Mouse (Mus musculus) lung, adult 18-20 months (tissue): Measurements from ENCODE around the gene Smad3.

ENCODE experiments used
- DNase-seq, 2 experiments: peaks; one replicate each; pipeline ENCODE4 v3.0.0; 2022; ENCODE audit warnings: mixed read lengths in 2 of 2

Gene Smad3

DNA sequence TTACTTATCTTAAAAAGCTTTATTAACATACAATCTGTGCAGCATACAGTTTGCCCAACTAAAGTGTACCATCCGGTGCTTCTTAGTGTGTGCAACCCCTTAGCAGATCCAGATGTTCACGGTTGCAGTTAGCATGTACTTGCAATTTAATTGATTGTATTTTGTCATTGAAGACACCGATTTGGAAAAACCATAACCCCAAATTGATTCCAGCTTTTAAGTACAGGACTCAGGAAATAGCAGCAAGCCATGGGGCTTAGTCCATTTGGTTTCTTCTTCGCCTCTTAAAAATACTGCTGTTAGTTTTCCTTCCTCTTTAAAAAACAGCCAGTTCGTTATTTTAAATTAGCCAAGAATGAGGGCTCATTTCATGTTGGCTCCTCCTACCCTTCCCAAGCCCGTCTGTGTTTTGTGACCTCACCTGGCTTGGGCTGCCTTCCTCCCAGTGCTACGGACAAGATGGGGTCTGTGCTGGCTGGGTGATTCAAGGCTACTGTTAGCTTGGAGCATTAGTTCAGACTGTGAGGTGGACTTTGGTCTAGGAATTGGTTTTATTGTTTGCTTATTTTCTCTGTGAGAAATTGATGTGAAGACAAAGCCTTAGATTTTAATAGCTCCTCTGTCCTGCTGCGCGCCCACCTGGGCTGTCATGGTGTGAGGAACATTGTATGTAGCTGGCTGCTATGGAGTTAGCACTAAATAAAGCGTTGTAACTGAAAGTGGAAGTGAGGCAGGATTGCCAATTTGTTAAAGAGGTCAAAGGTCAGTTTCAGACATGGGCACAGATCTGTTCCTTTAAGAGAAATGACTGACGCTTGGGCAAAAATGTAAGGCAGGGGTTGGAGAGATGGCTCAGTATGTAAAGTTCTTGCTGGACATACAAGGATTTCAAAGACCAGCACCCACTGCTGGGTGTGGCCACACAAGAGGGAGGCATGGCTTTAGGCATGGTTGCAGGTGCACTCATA lies 143.5 kb downstream of the Smad3 start:
- no peak for DNase-seq

GRCm38 (mm10) chr9:63613569-63613968 lies 144.2 kb downstream of the Smad3 start:
- no peak for DNase-seq

GRCm38 (mm10) chr9:63612565-63613515 lies 145.0 kb downstream of the Smad3 start:
- peak in 1 of 2 experiments; percentile 37 for DNase-seq

DNA sequence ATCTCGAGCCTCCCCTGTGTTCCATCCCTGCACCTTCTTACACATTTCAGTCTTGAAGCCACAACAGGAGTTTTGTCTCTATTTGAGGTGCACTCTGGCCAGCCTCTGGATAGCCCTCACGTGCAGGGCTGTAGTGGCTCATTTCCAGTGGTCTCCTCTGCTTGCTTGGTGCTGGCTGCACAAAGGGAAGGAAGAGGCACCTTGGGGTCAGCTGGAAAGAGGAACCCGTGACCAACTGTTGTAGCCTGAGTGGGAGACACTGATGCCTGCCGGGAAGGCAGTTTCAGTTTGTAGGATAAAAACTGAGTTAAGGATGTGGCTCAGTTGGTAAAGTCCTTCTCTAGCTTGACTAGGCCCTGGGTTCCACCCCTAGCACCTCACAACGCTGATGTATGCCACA lies 145.8 kb downstream of the Smad3 start:
- DNase-seq: no peak

DNA sequence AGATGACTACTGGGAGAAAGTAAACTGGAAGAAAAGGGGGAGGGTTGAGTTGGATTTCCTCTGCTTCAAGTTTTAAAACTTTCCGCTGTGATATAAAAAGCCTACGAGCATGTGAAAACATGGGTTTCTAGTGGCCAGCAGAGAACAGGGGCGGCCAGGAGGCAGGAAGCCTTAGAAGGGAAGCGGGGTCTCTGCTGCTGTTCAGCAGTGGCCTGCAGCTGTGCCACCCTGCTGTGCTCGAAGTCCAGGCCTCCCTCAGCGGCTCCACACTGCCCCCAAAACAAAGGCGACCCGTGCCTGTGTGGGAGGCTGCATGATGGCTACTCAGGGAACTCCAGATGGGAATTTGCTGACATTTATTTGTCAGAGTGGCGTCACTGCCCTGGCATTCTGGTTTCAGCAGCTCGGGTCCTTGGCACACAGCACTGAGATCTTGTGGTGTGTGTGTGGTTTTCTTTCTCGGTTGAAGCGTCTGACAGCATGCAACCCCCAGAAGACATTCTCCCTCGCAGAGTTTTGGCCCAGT lies 146.9 kb downstream of the Smad3 start:
- peak in 1 of 2 experiments; percentile 25 for DNase-seq

DNA sequence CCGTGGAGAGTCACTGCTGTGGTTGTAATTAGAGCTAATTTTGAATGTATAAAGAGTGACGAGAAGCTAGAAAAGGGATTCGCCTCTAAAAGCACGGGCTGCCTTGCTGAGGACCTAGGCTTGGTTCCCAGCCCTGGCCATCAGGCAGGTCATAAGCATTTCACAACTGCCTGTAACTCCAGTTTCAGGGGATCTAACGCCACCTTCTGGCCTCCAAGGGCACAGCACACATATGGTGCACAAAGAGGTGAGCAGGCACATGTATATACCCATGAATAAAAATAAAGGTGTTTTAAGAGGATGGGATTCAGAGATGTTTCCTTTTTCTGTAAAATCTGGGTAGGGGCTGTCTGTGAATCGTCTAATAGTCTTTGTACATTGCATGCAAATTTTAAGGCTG lies 147.6 kb downstream of the Smad3 start:
- no peak for DNase-seq

- DNase-seq: no peak
Observed at GRCm38 (mm10) chr9:63609776-63610175, 148.0 kb downstream of the Smad3 start.

GRCm38 (mm10) chr9:63609246-63609645 lies 148.5 kb downstream of the Smad3 start:
- no peak for DNase-seq

- DNase-seq: no peak
Observed at GRCm38 (mm10) chr9:63608006-63608405, 149.8 kb downstream of the Smad3 start.

DNA sequence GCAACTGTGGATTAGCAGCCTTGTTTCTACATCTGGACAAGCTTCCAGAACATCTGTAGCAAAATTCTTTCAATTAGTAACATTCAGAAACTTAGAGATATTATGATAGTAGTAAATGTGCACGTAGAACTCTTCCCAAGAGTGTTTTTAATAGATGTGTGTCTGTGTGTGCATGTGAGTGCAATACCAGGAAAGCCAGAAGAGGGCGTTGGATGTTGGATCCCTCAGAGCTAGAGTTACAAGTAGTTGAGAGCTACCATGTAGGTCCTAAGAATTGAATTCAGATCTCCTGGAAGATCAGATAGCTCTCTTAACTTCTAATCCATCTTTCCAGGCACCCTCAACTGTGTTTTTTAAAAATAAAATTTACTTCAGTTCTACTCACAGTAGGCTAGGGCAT lies 151.2 kb downstream of the Smad3 start:
- no peak for DNase-seq

- no peak for DNase-seq
Observed at GRCm38 (mm10) chr9:63603849-63604248, 153.9 kb downstream of the Smad3 start.

DNA sequence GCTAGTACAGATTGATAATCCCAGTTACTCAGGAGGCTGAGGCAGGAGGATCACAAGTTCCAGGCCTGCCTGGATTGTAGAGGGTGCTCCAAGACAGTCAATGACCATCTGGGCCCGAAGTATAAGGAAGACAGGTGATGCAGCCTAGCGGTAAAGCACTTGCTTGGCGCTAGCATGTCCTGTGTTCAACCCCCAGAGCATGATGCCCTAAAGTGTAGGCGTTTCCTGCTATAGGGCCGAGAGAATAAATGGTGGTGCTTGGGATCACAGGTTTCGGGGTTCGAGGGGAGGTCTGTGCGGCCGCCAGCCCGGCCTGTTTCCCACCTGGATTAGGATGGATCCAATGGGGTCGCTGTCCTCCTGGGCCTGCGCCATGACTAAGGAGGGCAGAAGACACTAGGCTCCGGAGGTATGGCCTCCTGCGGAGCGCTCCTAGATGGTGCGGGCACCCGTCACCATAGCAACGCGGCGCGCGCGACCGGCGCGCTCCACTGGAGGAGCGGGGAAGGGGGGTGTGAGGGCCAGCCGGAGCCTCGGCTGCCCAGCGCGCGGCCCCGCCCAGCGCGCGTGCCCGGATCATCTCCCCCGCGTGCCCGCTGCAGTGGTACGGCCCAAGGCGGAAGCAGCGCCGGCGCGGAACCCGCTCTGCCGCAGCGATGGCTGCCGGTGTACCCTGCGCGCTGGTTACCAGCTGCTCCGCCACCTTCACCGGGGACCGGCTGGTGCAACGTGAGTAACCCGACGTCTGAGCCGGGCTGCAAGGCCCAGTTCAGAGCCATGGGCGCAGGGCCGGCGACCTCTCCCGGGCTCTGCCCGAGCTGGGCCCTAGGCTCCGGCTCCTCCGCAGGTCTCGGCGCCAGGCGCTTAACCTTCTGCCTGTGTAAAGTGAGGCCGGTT lies 155.5 kb downstream of the Smad3 start, which contains the start of the genes Iqch and Aagab:
TSS of gene Iqch (minus strand) at position 451 of the 897 bp plus-strand sequence.
TSS of gene Aagab (plus strand) at position 618 of the 897 bp plus-strand sequence.
- DNase-seq: peak; percentile 94 to 96
